Mouse (Mus musculus) heart, adult 2 months (tissue): ENCODE data around the gene Pdia5. TPM values are rescaled to one million over a fixed set of nuclear protein-coding genes. Genes with fewer than 3 reads are reported as not detected.

Source experiments
- DNase-seq, 2 experiments: peaks; one replicate each; pipeline ENCODE4 v3.0.0; 2021
- H3K27ac ChIP-seq: fragments of 200-600 bp; 2 replicates; pipeline ENCODE4 v1.8.1; 2022
- H3K27me3 ChIP-seq: fragments of 200-500 bp; 2 replicates; pipeline ENCODE4 v1.6.1; 2012; ENCODE audit warnings: mild to moderate bottlenecking, low read length, inconsistent platforms, mixed read lengths; ENCODE audit not compliant: control insufficient read depth, insufficient read depth
- H3K36me3 ChIP-seq: fragments of 200-500 bp; 2 replicates; pipeline ENCODE4 v1.6.1; 2012; ENCODE audit warnings: low read length, inconsistent platforms; ENCODE audit not compliant: control insufficient read depth, insufficient read depth
- H3K4me1 ChIP-seq: fragments of 200-500 bp; 2 replicates; pipeline ENCODE4 v1.6.1; 2011; ENCODE audit warnings: low read length; ENCODE audit not compliant: control insufficient read depth, insufficient read depth
- H3K4me3 ChIP-seq: fragments of 200-600 bp; 2 replicates; pipeline ENCODE4 v1.8.1; 2022
- H3K79me2 ChIP-seq: fragments of 200-500 bp; replicated peaks from 2 replicates; pipeline ENCODE4 v1.6.1; 2012; ENCODE audit warnings: mild to moderate bottlenecking, inconsistent platforms, low read length, moderate library complexity, mixed read lengths; ENCODE audit not compliant: control insufficient read depth, insufficient read depth
- H3K9ac ChIP-seq: fragments of 200-500 bp; 2 replicates; pipeline ENCODE4 v1.6.1; 2012; ENCODE audit warnings: low read depth, mild to moderate bottlenecking, control low read depth, inconsistent platforms, low read length, mixed read lengths
- CTCF ChIP-seq: fragments of 200-600 bp; IDR thresholded peaks from 2 replicates; pipeline ENCODE4 v1.8.1; 2022; ENCODE audit warnings: antibody characterized with exemption, mild to moderate bottlenecking, moderate library complexity
- EP300 ChIP-seq: fragments of 200-500 bp; IDR thresholded peaks from 2 replicates; pipeline ENCODE4 v1.6.1; 2011; ENCODE audit warnings: low read depth, low read length, control low read depth; ENCODE audit not compliant: insufficient read depth
- POLR2A ChIP-seq: fragments of 200-500 bp; IDR thresholded peaks from 2 replicates; pipeline ENCODE4 v1.6.1; 2011; ENCODE audit warnings: mild to moderate bottlenecking, low read depth, low read length, control low read depth; ENCODE audit not compliant: insufficient read depth
- WGBS: fragments of 180-500 bp; shearing (Covaris S2); methylation state at CpG from one replicate; pipeline ENCODE4 v1.1.7; 2018; 5-methylcytosine and 5-hydroxymethylcytosine counted together
- intact Hi-C: fragments of 180-260 bp; cut with DNase I; formaldehyde crosslinking; loops from one replicate; pipeline ENCODE4 v1.15.1; 2025
- polyA plus RNA-seq: library from polyadenylated mRNA; depleted of rRNA; stranded (reverse); fragments of >200 nt; gene quantifications from 2 replicates; pipeline ENCODE4 v1.2.3, GENCODE M21; 2012
- total RNA-seq, 2 experiments: library from RNA; stranded (reverse); gene quantifications; 2 replicates each; pipeline ENCODE4 v1.2.3; 2021

The Pdia5 gene
- total and polyA plus RNA-seq, 3 experiments, result 4.1 to 5.0 (median 4.4) TPM

DNA sequence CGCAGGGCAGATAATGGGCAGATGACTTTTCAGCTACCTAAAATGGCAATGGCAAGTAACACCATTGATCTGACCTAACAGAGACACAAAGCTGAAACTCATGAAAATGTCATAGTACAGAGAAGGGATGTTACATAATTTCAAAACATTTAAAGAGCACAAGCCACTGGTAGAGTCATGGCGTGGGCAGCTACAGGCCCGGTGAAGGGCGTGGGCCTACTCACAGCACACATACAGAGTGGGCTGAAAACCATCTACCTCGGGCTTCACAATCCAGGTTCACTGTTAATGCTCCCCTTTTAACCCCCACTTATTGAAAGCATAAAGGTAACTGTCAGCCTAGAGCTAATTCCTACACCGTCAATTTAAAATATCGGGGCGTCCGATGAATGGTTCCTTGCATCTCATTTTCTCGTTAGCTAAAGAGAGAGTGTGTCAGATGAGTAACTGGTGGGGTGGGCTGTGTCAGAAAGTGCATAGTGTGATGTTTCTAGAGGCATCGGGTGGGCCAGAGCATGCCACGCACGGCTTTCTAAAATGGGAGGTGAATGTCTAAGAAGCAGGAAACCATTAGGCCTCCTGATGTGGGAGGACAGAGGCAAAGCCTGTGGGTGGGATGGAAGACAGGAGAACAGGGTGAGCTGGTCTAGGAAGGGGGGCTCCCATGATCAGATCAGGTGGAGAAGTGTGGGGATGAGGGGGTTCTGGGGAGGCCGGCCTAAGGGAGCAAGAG, 85.2 kb downstream of the Pdia5 start:
- Histone ChIP-seq H3K9ac (no peak overlapping the region), H3K79me2 (no peaks in the 10 kb centered on the region), H3K4me3 (no peak overlapping the region), H3K36me3 (no peaks in the 10 kb centered on the region), H3K4me1 (no peaks in the 10 kb centered on the region), H3K27me3 (no peaks in the 10 kb centered on the region), H3K27ac (no peak overlapping the region)
- no peak for TF ChIP-seq EP300
- no peak for TF ChIP-seq POLR2A
- TF ChIP-seq CTCF, result no peak
- DNase-seq, result no peak
- intact Hi-C loops, result no loop called here
- WGBS, result 95% methylated on average over 14 of the region's 14 CpGs

DNA sequence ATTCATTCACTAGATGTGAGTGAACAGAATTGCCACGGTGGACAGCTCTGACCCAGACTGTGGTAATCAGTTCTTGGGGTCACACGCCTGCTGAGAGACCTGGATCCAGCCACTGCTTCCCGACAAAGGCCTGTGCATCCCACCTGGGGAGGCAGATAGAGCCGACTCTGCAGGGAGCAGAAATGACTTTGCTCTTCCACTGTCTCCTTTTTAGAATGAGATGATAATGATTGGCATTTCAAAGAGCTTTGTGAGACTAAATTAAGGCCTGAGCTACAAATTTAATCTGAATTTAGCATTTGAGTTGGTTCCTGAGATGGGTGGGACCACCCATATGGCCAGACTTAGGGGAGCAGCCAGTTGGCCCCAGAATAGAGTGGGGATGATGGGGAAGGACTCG, 85.8 kb downstream of the Pdia5 start:
- no peaks in the 10 kb centered on the region for H3K4me1 ChIP-seq
- H3K27ac ChIP-seq, result no peak overlapping the region
- intact Hi-C loops, result no loop called here
- no peaks in the 10 kb centered on the region for H3K79me2 ChIP-seq
- WGBS, result 80% methylated on average over 5 of the region's 5 CpGs
- TF ChIP-seq CTCF (no peak), EP300 (no peak), POLR2A (no peak)
- H3K9ac ChIP-seq, result no peak overlapping the region
- H3K36me3 ChIP-seq, result no peaks in the 10 kb centered on the region
- no peak for DNase-seq
- H3K27me3 ChIP-seq, result no peaks in the 10 kb centered on the region
- H3K4me3 ChIP-seq, result no peak overlapping the region

DNA sequence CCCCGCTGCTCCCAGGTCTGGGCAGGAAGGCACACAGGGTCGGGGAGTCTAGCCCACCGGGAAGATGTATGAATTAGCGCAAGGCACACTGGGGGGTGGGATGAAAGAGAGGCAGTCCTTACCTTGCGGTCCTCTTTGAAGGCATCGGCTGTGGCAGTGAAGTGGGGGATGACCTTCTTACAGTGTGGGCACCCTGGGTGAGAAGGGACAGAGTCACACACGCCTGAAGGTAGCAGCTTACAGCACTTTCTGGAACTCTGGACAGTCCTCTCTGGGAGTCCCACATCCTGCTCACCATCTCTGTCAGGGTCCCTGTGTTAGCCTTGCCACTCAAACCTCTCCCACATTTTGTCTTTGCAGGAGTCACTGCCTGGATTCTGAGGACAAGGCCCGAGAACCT, 86.8 kb downstream of the Pdia5 start:
- no peaks in the 10 kb centered on the region for H3K4me1 ChIP-seq
- no peaks in the 10 kb centered on the region for H3K27me3 ChIP-seq
- H3K36me3 ChIP-seq, result no peaks in the 10 kb centered on the region
- no peak for DNase-seq
- intact Hi-C loops, result no loop called here
- no peak for TF ChIP-seq POLR2A
- TF ChIP-seq CTCF, result no peak
- no peak for TF ChIP-seq EP300
- no peak overlapping the region for H3K9ac ChIP-seq
- no peak overlapping the region for H3K27ac ChIP-seq
- H3K4me3 ChIP-seq, result no peak overlapping the region
- 87% methylated on average over 8 of the region's 8 CpGs for WGBS
- H3K79me2 ChIP-seq, result no peaks in the 10 kb centered on the region

DNA sequence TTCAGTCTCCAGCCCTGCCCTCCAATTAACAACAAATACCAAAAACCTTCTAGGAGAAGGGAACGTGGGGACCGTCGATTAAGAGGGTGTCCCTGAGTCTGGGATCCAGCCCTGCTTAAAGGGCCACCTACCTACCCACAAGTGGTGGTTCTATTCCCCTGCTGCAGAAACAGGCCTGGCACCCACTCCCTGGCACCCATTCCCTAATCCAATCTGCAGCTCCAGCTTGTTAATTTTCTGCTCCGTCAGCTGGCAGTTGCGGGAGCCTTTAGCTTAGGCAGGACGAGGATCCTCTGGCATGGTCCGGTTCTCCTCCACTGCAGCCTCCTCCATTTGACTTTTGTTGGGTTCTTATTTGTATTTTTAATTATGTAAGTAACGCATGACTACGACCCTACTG, 87.3 kb downstream of the Pdia5 start:
- TF ChIP-seq CTCF (no peak), POLR2A (no peak), EP300 (no peak)
- no peaks in the 10 kb centered on the region for H3K27me3 ChIP-seq
- no peak overlapping the region for H3K4me3 ChIP-seq
- WGBS, result 93% methylated on average over 9 of the region's 9 CpGs
- H3K9ac ChIP-seq, result no peak overlapping the region
- intact Hi-C loops, result no loop called here
- H3K27ac ChIP-seq, result no peak overlapping the region
- no peaks in the 10 kb centered on the region for H3K79me2 ChIP-seq
- H3K4me1 ChIP-seq, result no peaks in the 10 kb centered on the region
- no peaks in the 10 kb centered on the region for H3K36me3 ChIP-seq
- DNase-seq, result no peak

DNA sequence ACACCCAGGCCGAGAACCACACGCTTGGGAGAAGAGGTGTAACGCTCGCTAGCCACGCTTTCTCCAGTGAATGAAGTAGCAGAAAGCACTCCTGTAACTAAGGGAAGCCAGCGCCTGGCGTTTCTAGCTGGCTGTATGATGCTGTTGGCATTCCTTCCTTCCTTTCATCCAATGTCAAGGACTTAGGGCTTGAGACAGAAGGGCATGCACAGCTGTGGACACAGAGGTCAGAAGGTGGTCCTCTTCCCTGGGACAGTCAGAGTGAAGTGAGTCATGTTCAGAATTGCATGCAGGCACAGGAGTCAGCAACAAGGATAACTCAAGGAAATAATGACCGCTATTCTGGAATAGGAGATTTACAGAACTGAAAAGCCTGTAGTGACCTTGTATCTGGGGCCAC, 97.9 kb downstream of the Pdia5 start:
- DNase-seq, result no peak
- no peak overlapping the region for H3K4me3 ChIP-seq
- H3K9ac ChIP-seq, result no peak overlapping the region
- no peaks in the 10 kb centered on the region for H3K27me3 ChIP-seq
- 83% methylated on average over 8 of the region's 8 CpGs for WGBS
- no peak overlapping the region for H3K27ac ChIP-seq
- H3K79me2 ChIP-seq, result no peaks in the 10 kb centered on the region
- no peaks in the 10 kb centered on the region for H3K36me3 ChIP-seq
- no peaks in the 10 kb centered on the region for H3K4me1 ChIP-seq
- intact Hi-C loops, result no loop called here
- TF ChIP-seq POLR2A (no peak), CTCF (no peak), EP300 (no peak)

- no peak overlapping the region for H3K4me3 ChIP-seq
- H3K4me1 ChIP-seq, result no peaks in the 10 kb centered on the region
- WGBS, result 68% methylated on average over 3 of the region's 3 CpGs
- intact Hi-C loops, result no loop called here
- H3K27me3 ChIP-seq, result no peaks in the 10 kb centered on the region
- H3K9ac ChIP-seq, result no peak overlapping the region
- TF ChIP-seq EP300 (no peak), POLR2A (no peak), CTCF (no peak)
- H3K36me3 ChIP-seq, result no peaks in the 10 kb centered on the region
- no peaks in the 10 kb centered on the region for H3K79me2 ChIP-seq
- H3K27ac ChIP-seq, result no peak overlapping the region
- DNase-seq, result no peak
These were observed 105.0 kb downstream of the Pdia5 start for GRCm38 (mm10) chr16:35385654-35386053.
